Mouse (Mus musculus): Measurements from ENCODE around the gene Csdc2.
A peak's percentile ranks its signal among the peaks of the same experiment; 100 is the strongest.

The Csdc2 gene

GRCm38 (mm10) chr15:81989371-81990062 is 53.0 kb downstream of the Csdc2 start:
- peak; percentile 93 for DNase-seq (ENCODE audit: low read depth, low spot score)

GRCm38 (mm10) chr15:81990549-81990948 is 54.0 kb downstream of the Csdc2 start:
- no peak for DNase-seq (ENCODE audit: low read depth, low spot score)

GRCm38 (mm10) chr15:81993992-81994391 is 57.4 kb downstream of the Csdc2 start:
- DNase-seq (ENCODE audit: low read depth, low spot score), result no peak

Measured in mesoderm, embryonic 11.5 days (tissue).